Mouse (Mus musculus) common myeloid progenitor, adult 5-6 weeks (primary cell): ENCODE measurements at regions not wholly inside any gene's neighbourhood (a gene's known extent, or its start where the extent isn't known, plus 50 kb on each side); places are given as distances from the start of the nearest gene placed in this dataset.

Source experiments
- ATAC-seq: replicated peaks from 2 replicates; pipeline ENCODE4 v1.8.0; 2016; ENCODE audit warnings: low read depth, mild to moderate bottlenecking, moderate TSS enrichment, inconsistent platforms; ENCODE audit not compliant: poor library complexity, severe bottlenecking

DNA sequence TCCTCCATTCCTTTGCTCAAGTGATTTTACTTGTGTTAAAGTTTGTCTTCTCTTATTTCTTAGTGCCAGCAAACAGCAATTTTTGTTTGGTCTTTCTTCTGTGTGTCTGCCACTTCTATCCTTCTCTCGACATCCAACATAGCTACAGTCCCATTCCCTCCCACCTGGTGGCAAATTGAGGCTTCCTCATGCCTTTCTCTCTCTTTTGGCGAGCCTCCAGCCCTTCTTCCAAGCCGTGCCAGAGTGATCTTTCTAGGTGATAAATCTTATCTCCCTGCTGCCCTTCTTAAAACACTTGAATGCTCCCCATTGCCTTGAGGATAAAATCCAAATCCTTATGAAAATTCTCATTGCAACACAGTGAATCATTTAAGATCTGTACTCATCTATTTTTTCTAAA, 101.0 kb upstream of the Phactr1 start:
- no peak for ATAC-seq

GRCm38 (mm10) chr13:42589136-42589535, 91.3 kb upstream of the Phactr1 start:
- no peak for ATAC-seq

DNA sequence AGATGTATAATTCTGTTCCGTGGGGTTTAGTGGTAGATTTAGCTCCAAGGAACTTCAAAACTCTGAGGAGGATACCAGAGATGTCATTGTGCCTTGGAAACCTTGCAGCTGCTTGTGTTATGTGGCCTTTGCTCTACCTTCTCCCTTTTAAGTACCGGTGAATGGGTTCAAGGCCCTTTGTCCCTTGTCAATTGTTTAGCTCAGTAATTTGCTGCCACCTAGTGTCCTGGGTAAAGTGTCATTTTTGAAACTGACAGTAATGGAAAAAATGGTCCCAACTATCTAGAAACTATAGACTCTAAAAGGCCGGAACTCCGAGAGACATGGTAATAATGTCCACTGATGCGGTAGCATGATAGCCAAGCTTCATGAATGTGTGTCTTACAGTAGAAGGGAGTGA, 90.8 kb upstream of the Phactr1 start:
- ATAC-seq, result no peak

GRCm38 (mm10) chr13:42590415-42590814, 90.0 kb upstream of the Phactr1 start:
- ATAC-seq, result no peak

- no peak for ATAC-seq
Measured at GRCm38 (mm10) chr13:42592945-42593344, 87.5 kb upstream of the Phactr1 start.

DNA sequence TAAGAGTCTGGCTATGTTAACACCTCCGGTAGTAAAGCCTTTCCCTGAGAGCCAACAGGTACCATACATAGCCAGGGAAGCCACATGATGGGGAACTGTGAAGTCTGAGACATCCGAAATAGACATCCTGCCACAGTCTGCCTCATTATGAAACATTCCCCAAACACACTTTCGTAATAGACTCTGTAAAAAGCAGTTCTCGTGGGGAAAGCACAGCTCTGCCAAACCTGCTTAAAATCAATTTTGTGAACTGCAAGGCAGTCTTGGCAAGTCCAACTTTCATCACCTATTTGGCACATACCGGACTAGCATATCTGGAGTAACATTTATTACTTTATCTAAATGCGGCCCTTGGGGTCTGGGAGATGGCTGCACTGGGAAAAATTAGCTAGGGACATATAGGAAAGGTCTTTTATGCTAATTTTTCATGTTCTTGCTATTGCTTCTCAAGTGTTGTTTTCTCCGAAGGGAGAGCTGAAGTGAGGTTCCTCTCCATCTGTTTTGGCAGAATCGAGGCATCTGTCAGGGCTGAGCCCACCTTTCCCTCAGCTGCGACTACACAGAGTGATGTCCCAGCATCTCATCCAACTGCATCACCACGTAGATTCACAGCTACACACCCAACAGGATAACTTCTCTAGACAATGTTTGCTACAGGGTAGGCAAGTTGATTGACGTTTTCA, 86.8 kb upstream of the Phactr1 start:
- ATAC-seq, result no peak

- ATAC-seq, result no peak
Measured at GRCm38 (mm10) chr13:42595180-42595579, 85.2 kb upstream of the Phactr1 start.

DNA sequence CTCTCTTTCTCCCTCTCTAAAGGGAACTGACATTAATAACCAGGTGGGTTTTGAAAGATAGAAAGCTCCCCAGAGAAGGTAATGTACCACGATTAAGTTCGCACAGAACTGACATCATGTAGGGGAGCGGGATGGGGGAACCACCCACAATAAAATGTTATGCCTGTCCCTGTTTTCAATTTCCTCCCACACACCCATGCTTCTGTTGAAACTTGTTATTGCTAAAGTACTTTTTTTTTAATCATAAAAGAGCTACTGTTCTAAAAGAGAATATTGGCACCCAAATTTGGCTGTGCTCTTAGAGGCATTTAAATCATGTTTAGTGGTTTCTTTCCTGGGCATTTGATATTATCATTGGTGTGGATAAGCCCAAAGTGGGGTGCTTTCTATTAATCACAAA, 82.6 kb upstream of the Phactr1 start:
- ATAC-seq, result no peak

DNA sequence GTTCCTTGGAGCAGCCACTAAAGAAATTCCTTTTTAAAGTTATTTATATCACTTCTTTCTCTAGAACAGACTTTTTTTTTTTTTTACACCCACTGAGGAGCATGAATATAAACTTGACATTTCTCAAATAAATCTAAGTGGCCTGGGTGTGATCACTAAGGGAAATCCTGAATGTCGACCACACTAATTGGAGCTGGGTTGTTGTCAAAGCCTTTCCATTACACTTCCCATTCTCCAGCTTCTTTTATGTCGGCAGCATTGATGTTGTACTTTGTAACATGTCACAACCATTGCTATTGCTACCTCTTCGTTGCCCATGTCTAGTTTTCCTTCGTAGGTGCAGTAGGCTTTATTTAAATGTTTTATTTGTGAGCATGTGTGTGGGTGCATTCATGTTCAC, 77.1 kb upstream of the Phactr1 start:
- no peak for ATAC-seq

DNA sequence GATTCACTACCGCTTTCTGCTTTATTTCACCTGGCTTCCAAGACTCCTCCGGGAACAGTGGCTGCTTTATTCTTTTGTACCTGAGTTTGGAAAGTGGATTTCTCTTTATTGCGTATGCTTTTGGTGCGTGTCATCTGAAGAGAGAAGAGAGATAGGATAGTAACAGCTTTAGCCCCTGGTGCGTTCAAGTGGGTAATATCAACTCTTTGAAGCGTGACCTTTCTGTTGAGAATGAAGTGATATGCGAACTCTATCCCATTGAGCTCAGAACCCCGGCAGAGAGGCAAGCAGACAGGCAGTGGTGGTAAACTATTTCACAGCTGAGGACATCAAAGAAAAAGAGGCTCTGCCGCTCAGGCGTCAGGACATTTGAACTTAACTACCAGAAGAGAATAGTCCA, 72.7 kb upstream of the Phactr1 start:
- ATAC-seq, result no peak

DNA sequence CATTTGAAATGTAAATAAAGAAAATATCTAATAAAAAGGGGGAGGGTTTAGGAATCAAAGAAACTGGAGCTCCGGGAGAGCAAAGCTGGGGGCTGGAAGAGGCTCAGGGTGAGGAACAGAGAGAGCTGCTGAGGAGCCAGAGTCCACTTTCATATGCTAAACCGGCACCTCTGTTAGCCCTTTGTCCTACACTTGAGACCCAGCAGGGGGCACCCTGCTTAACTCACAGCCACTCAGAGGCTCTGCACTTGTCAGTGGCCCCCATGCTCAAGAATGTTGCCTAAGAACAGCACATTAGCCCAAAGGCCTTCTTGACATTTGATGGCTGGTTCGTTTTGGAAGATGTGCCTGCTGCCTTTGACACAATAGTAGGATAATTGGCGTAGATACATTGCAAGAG, 71.5 kb upstream of the Phactr1 start:
- no peak for ATAC-seq

- no peak for ATAC-seq
Measured at GRCm38 (mm10) chr13:42613326-42613725, 67.1 kb upstream of the Phactr1 start.

- ATAC-seq, result no peak
Measured at GRCm38 (mm10) chr13:42615826-42616225, 64.6 kb upstream of the Phactr1 start.

- ATAC-seq, result no peak
Measured at GRCm38 (mm10) chr13:42617225-42617624, 63.2 kb upstream of the Phactr1 start.

DNA sequence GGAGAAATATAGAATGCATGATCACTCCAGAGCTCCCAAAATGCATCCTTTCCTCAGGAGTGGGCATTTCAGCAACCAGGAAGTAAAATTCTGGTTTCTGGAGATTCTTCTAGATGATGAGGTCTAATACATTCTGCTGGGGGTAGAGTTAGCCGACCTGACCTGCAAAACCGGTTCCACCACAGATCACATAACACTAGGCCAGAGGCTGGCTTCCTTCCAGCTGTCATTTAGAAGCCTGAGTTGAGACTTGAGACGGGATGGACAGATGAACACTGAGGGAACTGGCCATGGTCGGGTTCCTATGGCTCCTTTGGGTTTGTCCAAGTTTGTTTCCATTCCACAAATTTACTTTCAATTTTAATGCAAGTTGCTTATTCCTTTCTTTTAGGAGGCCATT, 62.6 kb upstream of the Phactr1 start:
- no peak for ATAC-seq

DNA sequence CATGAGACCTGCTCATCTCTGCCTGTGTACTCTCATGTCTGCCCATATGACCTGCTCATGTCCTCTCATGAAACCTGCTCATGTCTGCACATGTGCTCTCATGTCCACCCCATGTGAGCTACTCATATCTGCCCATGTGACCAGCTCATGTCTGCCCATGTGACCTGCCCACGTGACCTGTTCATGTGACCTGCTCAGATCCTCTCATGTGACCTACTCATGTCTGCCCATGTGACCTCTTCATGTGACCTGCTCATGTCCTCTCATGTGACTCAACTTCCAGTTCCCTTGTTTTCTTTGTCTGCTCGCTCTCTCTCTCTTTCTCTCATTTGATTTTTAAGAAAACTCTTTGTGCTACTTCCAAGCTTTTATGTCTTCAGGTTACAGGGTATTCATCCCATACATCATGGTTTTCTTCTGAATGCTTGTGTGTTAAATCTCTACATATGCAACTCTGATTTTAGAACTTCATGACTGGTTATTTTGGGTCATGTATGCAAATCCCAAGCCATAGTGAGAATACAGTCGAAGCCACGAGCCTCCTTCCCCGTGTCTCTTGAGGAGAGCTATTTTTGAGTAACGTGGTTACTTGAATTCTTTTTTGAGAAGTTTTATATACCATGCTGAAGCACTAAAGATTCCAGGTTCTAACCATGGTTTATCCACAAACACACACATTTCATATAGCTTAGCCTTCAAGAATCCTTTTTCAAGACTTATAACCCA, 60.7 kb upstream of the Phactr1 start:
- no peak for ATAC-seq

- no peak for ATAC-seq
Measured at GRCm38 (mm10) chr13:42623491-42623890, 56.9 kb upstream of the Phactr1 start.
